Mouse (Mus musculus) urinary bladder, postnatal 14 days (tissue): Measurements from ENCODE around the gene Fnbp1.
"Not testable (repeated sequence)": the region's sequence is repeated elsewhere in the genome, so short reads cannot be mapped to it uniquely, and the experiment has no call there.

Experiments used
- DNase-seq: peaks from one replicate; pipeline ENCODE4 v3.0.0; 2021; ENCODE audit warnings: low spot score

Fnbp1 gene

GRCm38 (mm10) chr2:31141867-31142454 lies at the start of gene Fnbp1:
Gene Fnbp1, minus strand, starts transcription at chr2:31142008.
- DNase-seq = peak; percentile 85

- no peak for DNase-seq
These were observed 47.8 kb upstream of the Fnbp1 start for GRCm38 (mm10) chr2:31189654-31190053.

- DNase-seq = no peak
These were observed 46.9 kb upstream of the Fnbp1 start for GRCm38 (mm10) chr2:31188691-31189090.

- DNase-seq = no peak
These were observed 42.0 kb upstream of the Fnbp1 start for GRCm38 (mm10) chr2:31183830-31184229.

GRCm38 (mm10) chr2:31182786-31183330 lies 41.0 kb upstream of the Fnbp1 start:
- no peak for DNase-seq

- DNase-seq = no peak
These were observed 38.3 kb upstream of the Fnbp1 start for GRCm38 (mm10) chr2:31180081-31180551.

GRCm38 (mm10) chr2:31179471-31179870 lies 37.7 kb upstream of the Fnbp1 start:
- no peak for DNase-seq

- DNase-seq = not testable (repeated sequence)
These were observed 36.8 kb upstream of the Fnbp1 start for GRCm38 (mm10) chr2:31178593-31178992.

GRCm38 (mm10) chr2:31173290-31173689 lies 31.5 kb upstream of the Fnbp1 start:
- no peak for DNase-seq

- no peak for DNase-seq
These were observed 30.7 kb upstream of the Fnbp1 start for GRCm38 (mm10) chr2:31172536-31172935.

GRCm38 (mm10) chr2:31172001-31172400 lies 30.2 kb upstream of the Fnbp1 start:
- DNase-seq = no peak

GRCm38 (mm10) chr2:31170164-31170563 lies 28.4 kb upstream of the Fnbp1 start:
- no peak for DNase-seq

- no peak for DNase-seq
These were observed 27.2 kb upstream of the Fnbp1 start for GRCm38 (mm10) chr2:31169001-31169400.

GRCm38 (mm10) chr2:31167571-31167970 lies 25.8 kb upstream of the Fnbp1 start:
- not testable (repeated sequence) for DNase-seq

- DNase-seq = no peak
These were observed 23.7 kb upstream of the Fnbp1 start for GRCm38 (mm10) chr2:31165529-31165928.

- peak; percentile 17 for DNase-seq
These were observed 23.1 kb upstream of the Fnbp1 start for GRCm38 (mm10) chr2:31164841-31165455.

- peak; percentile 71 for DNase-seq
These were observed 21.7 kb upstream of the Fnbp1 start for GRCm38 (mm10) chr2:31163361-31164118.

GRCm38 (mm10) chr2:31161620-31162019 lies 19.8 kb upstream of the Fnbp1 start:
- no peak for DNase-seq

GRCm38 (mm10) chr2:31160147-31160920 lies 18.5 kb upstream of the Fnbp1 start:
- DNase-seq = no peak

GRCm38 (mm10) chr2:31156846-31157245 lies 15.0 kb upstream of the Fnbp1 start:
- no peak for DNase-seq

- peak; percentile 83 for DNase-seq
These were observed 10.3 kb upstream of the Fnbp1 start, which contains the start of gene Gpr107 for GRCm38 (mm10) chr2:31151892-31152812. Gene Gpr107, plus strand, starts transcription at chr2:31152316.
